Mouse (Mus musculus): ENCODE results near the gene Il17rd.

Gene Il17rd

GRCm38 (mm10) chr14:27096779-27097178 lies 58.0 kb downstream of the Il17rd start:
- DNase-seq, result peak; percentile 36

- DNase-seq, result no peak
These were observed 63.0 kb downstream of the Il17rd start for GRCm38 (mm10) chr14:27101735-27102134.

GRCm38 (mm10) chr14:27102720-27103119 lies 64.0 kb downstream of the Il17rd start:
- peak; percentile 34 for DNase-seq

GRCm38 (mm10) chr14:27105731-27106457 lies 67.2 kb downstream of the Il17rd start:
- no peak for DNase-seq

- peak; percentile 30 for DNase-seq
These were observed 70.2 kb downstream of the Il17rd start for GRCm38 (mm10) chr14:27108748-27109504.

GRCm38 (mm10) chr14:27114362-27115274 lies 75.9 kb downstream of the Il17rd start, which contains the start of gene Arhgef3:
Arhgef3 (plus strand) TSS chr14:27114899.
- peak; percentile 35 for DNase-seq

- no peak for DNase-seq
These were observed 76.5 kb downstream of the Il17rd start for GRCm38 (mm10) chr14:27115275-27115660.

GRCm38 (mm10) chr14:27115991-27116390 lies 77.2 kb downstream of the Il17rd start:
- DNase-seq, result no peak

- DNase-seq, result no peak
These were observed 77.9 kb downstream of the Il17rd start for GRCm38 (mm10) chr14:27116577-27117165.

- no peak for DNase-seq
These were observed 79.8 kb downstream of the Il17rd start for GRCm38 (mm10) chr14:27118546-27118945.

GRCm38 (mm10) chr14:27122646-27123045 lies 83.9 kb downstream of the Il17rd start:
- no peak for DNase-seq

- no peak for DNase-seq
These were observed 84.8 kb downstream of the Il17rd start for GRCm38 (mm10) chr14:27123543-27123942.

- DNase-seq, result no peak
These were observed 91.3 kb downstream of the Il17rd start for GRCm38 (mm10) chr14:27130031-27130430.

- DNase-seq, result no peak
These were observed 91.9 kb downstream of the Il17rd start for GRCm38 (mm10) chr14:27130676-27131075.

- DNase-seq, result no peak
These were observed 92.8 kb downstream of the Il17rd start for GRCm38 (mm10) chr14:27131521-27131920.

- peak; percentile 8 for DNase-seq
These were observed 100.2 kb downstream of the Il17rd start for GRCm38 (mm10) chr14:27138891-27139290.

- no peak for DNase-seq
These were observed 101.2 kb downstream of the Il17rd start for GRCm38 (mm10) chr14:27139968-27140367.

- no peak for DNase-seq
These were observed 102.7 kb downstream of the Il17rd start for GRCm38 (mm10) chr14:27141486-27141885.

GRCm38 (mm10) chr14:27142680-27143079 lies 103.9 kb downstream of the Il17rd start:
- DNase-seq, result no peak

GRCm38 (mm10) chr14:27145171-27146045 lies 106.7 kb downstream of the Il17rd start:
- no peak for DNase-seq

GRCm38 (mm10) chr14:27147726-27148125 lies 109.0 kb downstream of the Il17rd start:
- DNase-seq, result no peak

- DNase-seq, result no peak
These were observed 110.7 kb downstream of the Il17rd start for GRCm38 (mm10) chr14:27149401-27149800.

Data from right cerebral cortex, postnatal 4 days (tissue).